Mouse (Mus musculus) Muller cell, postnatal 12 days (primary cell): ENCODE data around the gene Slc34a1.
A peak's percentile ranks its signal among the peaks of the same experiment; 100 is the strongest.

ENCODE experiments used
- DNase-seq: peaks from one replicate; pipeline ENCODE4 v3.0.0-alpha.2; 2015; ENCODE audit errors: inconsistent ontology term

Slc34a1 gene

GRCm38 (mm10) chr13:55398088-55398487 is at the start of gene Slc34a1:
Slc34a1 (plus strand) TSS chr13:55398187.
- DNase-seq: no peak

- no peak for DNase-seq
These were observed 36.8 kb upstream of the Slc34a1 start for GRCm38 (mm10) chr13:55361145-55361544.

- no peak for DNase-seq
These were observed 36.0 kb upstream of the Slc34a1 start for GRCm38 (mm10) chr13:55361974-55362452.

- peak; percentile 98 for DNase-seq
These were observed 35.4 kb upstream of the Slc34a1 start, which contains the start of gene Lman2 for GRCm38 (mm10) chr13:55362453-55363060. Lman2 (minus strand) TSS chr13:55362783.

- DNase-seq: no peak
These were observed 29.6 kb upstream of the Slc34a1 start for GRCm38 (mm10) chr13:55368401-55368800.

- no peak for DNase-seq
These were observed 28.4 kb upstream of the Slc34a1 start, which contains the start of gene Rgs14 for GRCm38 (mm10) chr13:55369531-55370114. Rgs14 (plus strand) TSS chr13:55369732.

- DNase-seq: no peak
These were observed 27.8 kb upstream of the Slc34a1 start for GRCm38 (mm10) chr13:55370234-55370633.

GRCm38 (mm10) chr13:55371007-55371681 is 26.8 kb upstream of the Slc34a1 start:
- peak; percentile 87 for DNase-seq

GRCm38 (mm10) chr13:55371740-55372139 is 26.2 kb upstream of the Slc34a1 start:
- DNase-seq: no peak

GRCm38 (mm10) chr13:55374206-55374924 is 23.6 kb upstream of the Slc34a1 start:
- DNase-seq: no peak

- no peak for DNase-seq
These were observed 22.1 kb upstream of the Slc34a1 start for GRCm38 (mm10) chr13:55375877-55376276.

GRCm38 (mm10) chr13:55378907-55379580 is 18.9 kb upstream of the Slc34a1 start:
- DNase-seq: no peak

GRCm38 (mm10) chr13:55381790-55382189 is 16.2 kb upstream of the Slc34a1 start:
- DNase-seq: no peak

- DNase-seq: no peak
These were observed 7.3 kb upstream of the Slc34a1 start for GRCm38 (mm10) chr13:55390644-55391043.

- DNase-seq: no peak
These were observed 6.4 kb upstream of the Slc34a1 start for GRCm38 (mm10) chr13:55391626-55392029.

- no peak for DNase-seq
These were observed 5.1 kb upstream of the Slc34a1 start for GRCm38 (mm10) chr13:55392933-55393332.

GRCm38 (mm10) chr13:55399300-55400038 is 1.5 kb downstream of the Slc34a1 start:
- no peak for DNase-seq

GRCm38 (mm10) chr13:55400039-55400346 is 2.0 kb downstream of the Slc34a1 start:
- no peak for DNase-seq

GRCm38 (mm10) chr13:55403266-55403665 is 5.3 kb downstream of the Slc34a1 start:
- DNase-seq: no peak

GRCm38 (mm10) chr13:55403935-55404852 is 6.2 kb downstream of the Slc34a1 start:
- DNase-seq: peak; percentile 54
